Mouse (Mus musculus) hindbrain, embryonic 16.5 days (tissue): ENCODE results near the gene Accsl. TPM values are rescaled to one million over a fixed set of nuclear protein-coding genes. Genes with fewer than 3 reads are reported as not detected.
A peak's percentile ranks its signal among the peaks of the same experiment; 100 is the strongest.

Experiments
- ATAC-seq: fragments of 200-750 bp; cut with Nextera tagmentation; 2 replicates; pipeline ENCODE4 v1.8.0; 2017; ENCODE audit warnings: moderate TSS enrichment, moderate library complexity
- H3K27ac ChIP-seq: fragments of 300-500 bp; sonication (generic); 2 replicates; pipeline ENCODE4 v1.5.1; 2014; ENCODE audit warnings: low read depth, mild to moderate bottlenecking, control low read depth, low read length, moderate library complexity
- H3K27me3 ChIP-seq: fragments of 300-500 bp; sonication (generic); replicated peaks from 2 replicates; pipeline ENCODE4 v1.6.1; 2014; ENCODE audit warnings: low read length; ENCODE audit not compliant: control insufficient read depth, insufficient read depth
- H3K36me3 ChIP-seq: fragments of 300-500 bp; sonication (generic); 2 replicates; pipeline ENCODE4 v1.6.1; 2014; ENCODE audit warnings: mild to moderate bottlenecking, low read length, moderate library complexity, mixed read lengths; ENCODE audit not compliant: control insufficient read depth, insufficient read depth
- H3K4me1 ChIP-seq: fragments of 300-500 bp; sonication (generic); 2 replicates; pipeline ENCODE4 v1.6.1; 2014; ENCODE audit warnings: low read depth, low read length; ENCODE audit not compliant: control insufficient read depth, insufficient read depth
- H3K4me2 ChIP-seq: fragments of 300-500 bp; sonication (generic); 2 replicates; pipeline ENCODE4 v1.6.1; 2014; ENCODE audit warnings: mild to moderate bottlenecking, low read length, control low read depth, moderate library complexity
- H3K4me3 ChIP-seq: fragments of 300-500 bp; sonication (generic); 2 replicates; pipeline ENCODE4 v1.5.1; 2014; ENCODE audit warnings: mild to moderate bottlenecking, low read length, control low read depth, moderate library complexity
- H3K9ac ChIP-seq: fragments of 300-500 bp; sonication (generic); 2 replicates; pipeline ENCODE4 v1.6.1; 2014; ENCODE audit warnings: low read depth, mild to moderate bottlenecking, control low read depth, low read length, moderate library complexity
- H3K9me3 ChIP-seq: fragments of 300-500 bp; sonication (generic); 2 replicates; pipeline ENCODE4 v1.6.1; 2014; ENCODE audit warnings: mild to moderate bottlenecking, low read length, moderate library complexity; ENCODE audit not compliant: control insufficient read depth
- WGBS: fragments of 180-500 bp; shearing (Covaris S2); extraction: QIAGEN DNeasy Blood & Tissue Kit; methylation state at CpG from one replicate; pipeline ENCODE4 v1.1.7; 2014; 5-methylcytosine and 5-hydroxymethylcytosine counted together
- polyA plus RNA-seq: library from polyadenylated mRNA; unstranded; fragments of >200 nt; fragmentation: Nextera tagmentation; extraction: Ambion mirVana; gene quantifications from 2 replicates; pipeline ENCODE4 v1.2.1, GENCODE M21; 2015

Accsl gene
- polyA plus RNA-seq, 1 experiment from 2014 or later, result 0.40 TPM

- Histone ChIP-seq H3K27me3 (no peaks in the 10 kb centered on the region), H3K27ac (no peak overlapping the region), H3K9me3 (no peaks in the 10 kb centered on the region), H3K9ac (no peak overlapping the region), H3K4me3 (no peak overlapping the region), H3K4me2 (no peak overlapping the region), H3K4me1 (no peaks in the 10 kb centered on the region), H3K36me3 (peaks cover 16% of the 10 kb centered on the region; the same call in 1 of the 2 replicates)
- 99% methylated on average over 4 of the region's 4 CpGs for WGBS
- no peak for ATAC-seq
These were observed 30.0 kb downstream of the Accsl start for GRCm38 (mm10) chr2:93838931-93839330.

- no peaks in the 10 kb centered on the region for H3K9me3 ChIP-seq
- no peaks in the 10 kb centered on the region for H3K27me3 ChIP-seq
- WGBS, result 79% methylated on average over 13 of the region's 13 CpGs
- H3K9ac ChIP-seq, result no peak overlapping the region
- peaks cover 13% of the 10 kb centered on the region; the same call in 1 of the 2 replicates for H3K36me3 ChIP-seq
- H3K27ac ChIP-seq, result no peak overlapping the region
- H3K4me2 ChIP-seq, result no peak overlapping the region
- no peak for ATAC-seq
- H3K4me1 ChIP-seq, result no peaks in the 10 kb centered on the region
- H3K4me3 ChIP-seq, result no peak overlapping the region
These were observed 32.6 kb downstream of the Accsl start for GRCm38 (mm10) chr2:93836232-93836785.

DNA sequence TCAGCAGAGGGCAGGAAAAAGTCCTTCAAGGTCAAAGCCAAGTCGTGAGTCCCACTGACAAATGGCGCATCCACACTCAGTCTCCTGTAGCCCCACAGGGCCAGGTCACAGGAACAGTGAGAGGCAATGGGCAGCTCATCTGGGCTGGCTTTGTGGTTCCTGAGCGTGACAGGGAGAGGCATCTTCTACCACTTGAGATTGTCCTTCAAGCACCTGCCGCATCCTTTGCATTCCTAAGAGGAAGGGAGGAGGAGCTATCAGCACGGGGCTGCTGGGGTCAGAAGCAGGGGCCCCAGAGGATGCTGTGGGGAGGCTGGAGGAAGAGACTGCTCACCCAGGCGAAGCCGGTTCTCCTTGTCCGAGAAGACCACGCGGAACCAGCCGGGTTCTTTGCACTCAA, 33.4 kb downstream of the Accsl start:
- no peaks in the 10 kb centered on the region for H3K9me3 ChIP-seq
- H3K4me2 ChIP-seq, result no peak overlapping the region
- no peak for ATAC-seq
- H3K4me3 ChIP-seq, result no peak overlapping the region
- no peaks in the 10 kb centered on the region for H3K4me1 ChIP-seq
- WGBS, result 86% methylated on average over 11 of the region's 11 CpGs
- no peak overlapping the region for H3K9ac ChIP-seq
- 0 out of 2 replicates have a peak, but pooled peaks cover 6% of the 10 kb centered on the region for H3K36me3 ChIP-seq
- H3K27me3 ChIP-seq, result no peaks in the 10 kb centered on the region
- H3K27ac ChIP-seq, result no peak overlapping the region

- no peaks in the 10 kb centered on the region for H3K27me3 ChIP-seq
- H3K9ac ChIP-seq, result no peak overlapping the region
- H3K9me3 ChIP-seq, result no peaks in the 10 kb centered on the region
- 14% methylated on average over 8 of the region's 8 CpGs for WGBS
- peaks cover 13% of the 10 kb centered on the region for H3K4me1 ChIP-seq
- H3K36me3 ChIP-seq, result no peaks in the 10 kb centered on the region
- ATAC-seq, result no peak
- H3K4me3 ChIP-seq, result no peak overlapping the region
- no peak overlapping the region for H3K4me2 ChIP-seq
- no peak overlapping the region for H3K27ac ChIP-seq
These were observed 45.4 kb downstream of the Accsl start for GRCm38 (mm10) chr2:93823519-93823918.

DNA sequence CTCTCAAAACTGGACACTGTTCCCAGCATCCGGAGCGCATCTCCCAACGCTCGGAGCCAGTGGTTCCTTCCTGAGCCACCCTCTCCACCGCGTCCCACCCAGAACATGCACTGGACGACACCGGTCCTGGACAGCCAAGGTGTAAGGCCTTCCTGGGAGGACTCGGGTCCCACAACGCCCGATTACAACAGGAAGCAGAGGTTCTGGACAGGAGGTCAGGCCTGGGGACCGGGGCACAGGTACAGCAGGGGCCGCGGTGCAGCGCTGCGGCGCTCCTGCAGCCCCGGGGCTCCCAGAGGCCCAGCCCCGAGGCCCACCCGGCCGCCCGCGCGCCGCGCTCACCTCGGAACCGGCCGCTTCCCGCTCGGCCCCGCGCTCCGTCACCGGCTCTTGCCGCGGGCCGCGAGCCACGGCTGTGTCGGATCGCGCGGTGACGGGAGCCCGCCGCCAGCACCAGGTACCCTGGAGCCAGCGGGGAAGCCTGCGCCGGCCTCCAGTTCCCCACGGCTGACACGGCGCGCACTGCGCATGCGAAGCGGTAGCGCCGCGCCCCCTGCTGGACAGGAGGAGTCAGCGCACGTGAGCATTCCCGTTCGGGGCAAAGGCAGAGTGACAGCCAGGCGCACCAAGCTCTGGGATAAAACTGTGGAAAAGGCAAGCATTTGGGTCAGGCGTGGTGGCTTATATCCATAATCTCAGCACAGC, 46.8 kb downstream of the Accsl start, which contains the start of gene Ext2:
Ext2 (minus strand) TSS at position 524 of the 705 bp plus-strand sequence.
- peak; percentile 94 for ATAC-seq
- H3K27ac ChIP-seq, result peak within 1 kb of the TSS; percentile 72; the same call in 1 of the 2 replicates
- H3K4me3 ChIP-seq, result peak within 1 kb of the TSS; percentile 95
- H3K9me3 ChIP-seq, result no peaks in the 10 kb centered on the region
- no peaks in the 10 kb centered on the region for H3K36me3 ChIP-seq
- peaks cover 13% of the 10 kb centered on the region for H3K4me1 ChIP-seq
- under 1% methylated on average over 63 of the region's 66 CpGs for WGBS
- peak within 1 kb of the TSS; percentile 75 for H3K4me2 ChIP-seq
- H3K27me3 ChIP-seq, result no peaks in the 10 kb centered on the region
- peak within 1 kb of the TSS; percentile 99 for H3K9ac ChIP-seq

- 97% methylated on average over 5 of the region's 5 CpGs for WGBS
- no peaks in the 10 kb centered on the region for H3K27me3 ChIP-seq
- no peak overlapping the region for H3K27ac ChIP-seq
- H3K36me3 ChIP-seq, result peaks cover 4% of the 10 kb centered on the region; the same call in 1 of the 2 replicates
- no peak overlapping the region for H3K9ac ChIP-seq
- no peak for ATAC-seq
- no peak overlapping the region for H3K4me3 ChIP-seq
- H3K9me3 ChIP-seq, result no peaks in the 10 kb centered on the region
- H3K4me2 ChIP-seq, result no peak overlapping the region
- H3K4me1 ChIP-seq, result peaks cover 13% of the 10 kb centered on the region
These were observed 51.2 kb downstream of the Accsl start for GRCm38 (mm10) chr2:93817791-93818190.

DNA sequence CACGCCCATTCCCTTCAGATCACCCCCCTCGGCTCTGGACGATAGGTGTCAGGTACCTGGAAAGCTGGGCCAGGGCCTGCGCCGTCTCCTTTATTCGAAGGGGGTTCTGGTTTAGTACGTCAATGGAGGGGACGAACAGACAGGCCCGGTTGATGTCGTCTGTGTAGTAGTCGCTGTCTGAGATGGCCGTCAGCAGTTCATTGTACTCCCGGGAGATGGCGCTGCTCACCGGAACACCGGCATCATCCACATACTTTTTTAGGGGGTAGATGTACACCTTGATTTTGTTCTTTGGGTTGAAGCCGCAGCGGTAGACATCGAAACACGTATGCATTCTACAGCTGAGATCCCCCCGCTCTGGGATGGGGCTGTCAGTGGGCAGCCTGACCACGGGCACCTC, 55.6 kb downstream of the Accsl start:
- ATAC-seq, result no peak
- 94% methylated on average over 22 of the region's 22 CpGs for WGBS
- H3K27ac ChIP-seq, result no peak overlapping the region

GRCm38 (mm10) chr2:93811812-93812211, 57.1 kb downstream of the Accsl start:
- ATAC-seq, result no peak; the same call in 1 of the 2 replicates
- Histone ChIP-seq H3K9me3 (no peaks in the 10 kb centered on the region), H3K4me3 (no peak overlapping the region), H3K36me3 (peaks cover 18% of the 10 kb centered on the region), H3K27me3 (no peaks in the 10 kb centered on the region), H3K9ac (no peak overlapping the region), H3K27ac (no peak overlapping the region), H3K4me1 (no peaks in the 10 kb centered on the region), H3K4me2 (no peak overlapping the region)
- WGBS, result 37% methylated on average over 4 of the region's 4 CpGs

More for the DNA sequence above, 55.6 kb downstream of the Accsl start:
- Histone ChIP-seq H3K27me3 (no peaks in the 10 kb centered on the region), H3K9ac (no peak overlapping the region), H3K36me3 (peaks cover 18% of the 10 kb centered on the region), H3K4me3 (no peak overlapping the region), H3K9me3 (no peaks in the 10 kb centered on the region), H3K4me2 (no peak overlapping the region), H3K4me1 (no peaks in the 10 kb centered on the region)

GRCm38 (mm10) chr2:93809931-93810330, 59.0 kb downstream of the Accsl start:
- peaks cover 31% of the 10 kb centered on the region for H3K36me3 ChIP-seq
- peak; percentile 40; the same call in 1 of the 2 replicates for ATAC-seq

More at GRCm38 (mm10) chr2:93809931-93810330, 59.0 kb downstream of the Accsl start:
- Histone ChIP-seq H3K4me2 (no peak overlapping the region), H3K4me1 (no peaks in the 10 kb centered on the region), H3K9me3 (no peaks in the 10 kb centered on the region), H3K27me3 (no peaks in the 10 kb centered on the region), H3K27ac (no peak overlapping the region), H3K9ac (no peak overlapping the region), H3K4me3 (no peak overlapping the region)
- WGBS, result 10% methylated on average over 2 of the region's 2 CpGs
